Mouse (Mus musculus): Measurements from ENCODE around the gene Nrxn2. TPM values are rescaled to one million over a fixed set of nuclear protein-coding genes. Genes with fewer than 3 reads are reported as not detected.
A peak's percentile ranks its signal among the peaks of the same experiment; 100 is the strongest.

The Nrxn2 gene
- polyA plus RNA-seq, 1 experiment from 2014 or later = 16.0 TPM

- H3K36me3 ChIP-seq = no peaks in the 10 kb centered on the region
- H3K4me3 ChIP-seq = no peak overlapping the region
- H3K27ac ChIP-seq (replicated peaks) = peak overlapping the region; percentile 84
- no peaks in the 10 kb centered on the region for H3K9me3 ChIP-seq
- 4% methylated on average over 10 of the region's 10 CpGs for WGBS
- no peaks in the 10 kb centered on the region; the same call in 1 of the 2 replicates for H3K27me3 ChIP-seq
- ATAC-seq (ENCODE audit: low FRiP score, low read depth) = peak; percentile 87
- H3K4me1 ChIP-seq = peaks cover 62% of the 10 kb centered on the region
- peak overlapping the region; percentile 46; the same call in 1 of the 2 replicates for H3K9ac ChIP-seq (replicated peaks)
- H3K4me2 ChIP-seq (replicated peaks) = peak overlapping the region; percentile 41
These were observed 27.4 kb downstream of the Nrxn2 start for GRCm38 (mm10) chr19:6445761-6446423.

- peaks cover 72% of the 10 kb centered on the region for H3K4me1 ChIP-seq
- no peaks in the 10 kb centered on the region; the same call in 1 of the 2 replicates for H3K27me3 ChIP-seq
- no peak overlapping the region for H3K9ac ChIP-seq (replicated peaks)
- H3K27ac ChIP-seq (replicated peaks) = peak overlapping the region; percentile 84
- no peaks in the 10 kb centered on the region for H3K36me3 ChIP-seq
- no peaks in the 10 kb centered on the region for H3K9me3 ChIP-seq
- H3K4me3 ChIP-seq = no peak overlapping the region
- WGBS = 60% methylated on average over 7 of the region's 7 CpGs
- peak overlapping the region; percentile 41 for H3K4me2 ChIP-seq (replicated peaks)
- ATAC-seq (ENCODE audit: low FRiP score, low read depth) = no peak
These were observed 28.4 kb downstream of the Nrxn2 start for GRCm38 (mm10) chr19:6446736-6447437.

- no peaks in the 10 kb centered on the region; the same call in 1 of the 2 replicates for H3K27me3 ChIP-seq
- peaks cover 82% of the 10 kb centered on the region for H3K4me1 ChIP-seq
- H3K4me2 ChIP-seq (replicated peaks) = 0 out of 2 replicates have a peak overlapping the region, but pooled peaks have one; percentile 18
- no peak overlapping the region for H3K4me3 ChIP-seq
- WGBS = 47% methylated on average over 5 of the region's 5 CpGs
- H3K27ac ChIP-seq (replicated peaks) = peak overlapping the region; percentile 39; the same call in 1 of the 2 replicates
- no peaks in the 10 kb centered on the region for H3K36me3 ChIP-seq
- no peaks in the 10 kb centered on the region for H3K9me3 ChIP-seq
- no peak overlapping the region for H3K9ac ChIP-seq (replicated peaks)
- ATAC-seq (ENCODE audit: low FRiP score, low read depth) = no peak
These were observed 30.2 kb downstream of the Nrxn2 start for GRCm38 (mm10) chr19:6448752-6449151.

GRCm38 (mm10) chr19:6449841-6450240 lies 31.3 kb downstream of the Nrxn2 start:
- ATAC-seq (ENCODE audit: low FRiP score, low read depth) = no peak
- Histone ChIP-seq H3K27me3 (no peaks in the 10 kb centered on the region; the same call in 1 of the 2 replicates), H3K4me3 (no peak overlapping the region), H3K9ac (replicated peaks) (no peak overlapping the region), H3K4me1 (peaks cover 85% of the 10 kb centered on the region), H3K4me2 (replicated peaks) (no peak overlapping the region), H3K36me3 (no peaks in the 10 kb centered on the region), H3K9me3 (no peaks in the 10 kb centered on the region), H3K27ac (replicated peaks) (no peak overlapping the region)
- WGBS = 72% methylated on average over 7 of the region's 7 CpGs

GRCm38 (mm10) chr19:6452030-6452494 lies 33.5 kb downstream of the Nrxn2 start:
- peaks cover 63% of the 10 kb centered on the region for H3K4me1 ChIP-seq
- WGBS = 25% methylated on average over 6 of the region's 6 CpGs
- peak overlapping the region; percentile 63 for H3K27ac ChIP-seq (replicated peaks)
- H3K9me3 ChIP-seq = no peaks in the 10 kb centered on the region
- H3K27me3 ChIP-seq = no peaks in the 10 kb centered on the region; the same call in none of the 2 replicates
- H3K9ac ChIP-seq (replicated peaks) = 0 out of 2 replicates have a peak overlapping the region, but pooled peaks have one; percentile 15
- no peaks in the 10 kb centered on the region for H3K36me3 ChIP-seq
- peak; percentile 52; the same call in 1 of the 2 replicates for ATAC-seq (ENCODE audit: low FRiP score, low read depth)
- H3K4me3 ChIP-seq = no peak overlapping the region
- H3K4me2 ChIP-seq (replicated peaks) = no peak overlapping the region

- peak; percentile 45 for ATAC-seq (ENCODE audit: low FRiP score, low read depth)
- H3K4me3 ChIP-seq = no peak overlapping the region
- WGBS = 30% methylated on average over 9 of the region's 9 CpGs
- peak overlapping the region; percentile 12; the same call in 1 of the 2 replicates for H3K9ac ChIP-seq (replicated peaks)
- peaks cover 57% of the 10 kb centered on the region for H3K4me1 ChIP-seq
- H3K9me3 ChIP-seq = no peaks in the 10 kb centered on the region
- peak overlapping the region; percentile 63 for H3K27ac ChIP-seq (replicated peaks)
- H3K27me3 ChIP-seq = no peaks in the 10 kb centered on the region; the same call in none of the 2 replicates
- H3K36me3 ChIP-seq = peaks cover 5% of the 10 kb centered on the region; the same call in 1 of the 2 replicates
- H3K4me2 ChIP-seq (replicated peaks) = 0 out of 2 replicates have a peak overlapping the region, but pooled peaks have one; percentile 8
These were observed 34.3 kb downstream of the Nrxn2 start for GRCm38 (mm10) chr19:6452672-6453310.

- 77% methylated on average over 8 of the region's 8 CpGs for WGBS
These were observed 34.8 kb downstream of the Nrxn2 start for GRCm38 (mm10) chr19:6453349-6453748.

GRCm38 (mm10) chr19:6454041-6454720 lies 35.6 kb downstream of the Nrxn2 start:
- Histone ChIP-seq H3K36me3 (peaks cover 13% of the 10 kb centered on the region), H3K9me3 (no peaks in the 10 kb centered on the region), H3K27me3 (no peaks in the 10 kb centered on the region; the same call in none of the 2 replicates), H3K4me1 (peaks cover 46% of the 10 kb centered on the region), H3K4me3 (no peak overlapping the region), H3K9ac (replicated peaks) (0 out of 2 replicates have a peak overlapping the region, but pooled peaks have one; percentile 28), H3K27ac (replicated peaks) (peak overlapping the region; percentile 63; the same call in 1 of the 2 replicates), H3K4me2 (replicated peaks) (no peak overlapping the region)
- no peak for ATAC-seq (ENCODE audit: low FRiP score, low read depth)
- WGBS = 69% methylated on average over 10 of the region's 10 CpGs

More at GRCm38 (mm10) chr19:6453349-6453748, 34.8 kb downstream of the Nrxn2 start:
- Histone ChIP-seq H3K36me3 (peaks cover 10% of the 10 kb centered on the region), H3K9ac (replicated peaks) (no peak overlapping the region), H3K27me3 (no peaks in the 10 kb centered on the region; the same call in none of the 2 replicates), H3K9me3 (no peaks in the 10 kb centered on the region), H3K4me1 (peaks cover 52% of the 10 kb centered on the region), H3K27ac (replicated peaks) (peak overlapping the region; percentile 63), H3K4me3 (no peak overlapping the region), H3K4me2 (replicated peaks) (no peak overlapping the region)
- peak; percentile 8; the same call in 1 of the 2 replicates for ATAC-seq (ENCODE audit: low FRiP score, low read depth)

- Histone ChIP-seq H3K4me1 (peaks cover 24% of the 10 kb centered on the region), H3K9ac (replicated peaks) (no peak overlapping the region), H3K9me3 (no peaks in the 10 kb centered on the region), H3K36me3 (peaks cover 17% of the 10 kb centered on the region), H3K4me3 (no peak overlapping the region), H3K27ac (replicated peaks) (no peak overlapping the region), H3K27me3 (no peaks in the 10 kb centered on the region; the same call in 1 of the 2 replicates), H3K4me2 (replicated peaks) (no peak overlapping the region)
- no peak for ATAC-seq (ENCODE audit: low FRiP score, low read depth)
- 90% methylated on average over 6 of the region's 6 CpGs for WGBS
These were observed 41.0 kb downstream of the Nrxn2 start for GRCm38 (mm10) chr19:6459504-6459903.

GRCm38 (mm10) chr19:6462841-6463240 lies 44.3 kb downstream of the Nrxn2 start:
- H3K9ac ChIP-seq (replicated peaks) = no peak overlapping the region
- WGBS = 49% methylated on average over 6 of the region's 6 CpGs
- no peaks in the 10 kb centered on the region for H3K27me3 ChIP-seq
- peaks cover 11% of the 10 kb centered on the region for H3K36me3 ChIP-seq
- no peak overlapping the region for H3K4me2 ChIP-seq (replicated peaks)
- peaks cover 37% of the 10 kb centered on the region for H3K4me1 ChIP-seq
- H3K4me3 ChIP-seq = no peak overlapping the region
- H3K27ac ChIP-seq (replicated peaks) = no peak overlapping the region
- H3K9me3 ChIP-seq = 0 out of 2 replicates have a peak, but pooled peaks cover 2% of the 10 kb centered on the region
- no peak for ATAC-seq (ENCODE audit: low FRiP score, low read depth)

Measured in midbrain, embryonic 12.5 days (tissue).